Mouse (Mus musculus) neural tube, embryonic 15.5 days (tissue): ENCODE measurements at regions not wholly inside any gene's neighbourhood (a gene's known extent, or its start where the extent isn't known, plus 50 kb on each side); places are given as distances from the start of the nearest gene placed in this dataset.

ENCODE experiments used
- ATAC-seq: fragments of 200-750 bp; cut with Nextera tagmentation; 2 replicates; pipeline ENCODE4 v1.8.0; 2017; ENCODE audit warnings: mild to moderate bottlenecking, moderate TSS enrichment, moderate library complexity; ENCODE audit not compliant: low FRiP score
- H3K27ac ChIP-seq: fragments of 300-500 bp; sonication (generic); replicated peaks from 2 replicates; pipeline ENCODE4 v1.5.1; 2015; ENCODE audit warnings: mild to moderate bottlenecking, inconsistent platforms
- H3K27me3 ChIP-seq: fragments of 300-500 bp; sonication (generic); replicated peaks from 2 replicates; pipeline ENCODE4 v1.6.1; 2015; ENCODE audit warnings: inconsistent platforms
- H3K36me3 ChIP-seq: fragments of 300-500 bp; sonication (generic); 2 replicates; pipeline ENCODE4 v1.6.1; 2015; ENCODE audit warnings: inconsistent platforms
- H3K4me1 ChIP-seq: fragments of 300-500 bp; sonication (generic); 2 replicates; pipeline ENCODE4 v1.6.1; 2015; ENCODE audit warnings: inconsistent platforms
- H3K4me2 ChIP-seq: fragments of 300-500 bp; sonication (generic); 2 replicates; pipeline ENCODE4 v1.6.1; 2015; ENCODE audit warnings: inconsistent platforms, mild to moderate bottlenecking, moderate library complexity
- H3K4me3 ChIP-seq: fragments of 300-500 bp; sonication (generic); replicated peaks from 2 replicates; pipeline ENCODE4 v1.5.1; 2015; ENCODE audit warnings: mild to moderate bottlenecking, inconsistent platforms
- H3K9ac ChIP-seq: fragments of 300-500 bp; sonication (generic); replicated peaks from 2 replicates; pipeline ENCODE4 v1.6.1; 2015; ENCODE audit warnings: mild to moderate bottlenecking, inconsistent platforms
- H3K9me3 ChIP-seq: fragments of 300-500 bp; sonication (generic); replicated peaks from 2 replicates; pipeline ENCODE4 v1.6.1; 2016; ENCODE audit warnings: inconsistent platforms
- WGBS: fragments of 180-500 bp; shearing (Covaris S2); methylation state at CpG from one replicate; pipeline ENCODE4 v1.1.7; 2015; ENCODE audit warnings: mixed read lengths; 5-methylcytosine and 5-hydroxymethylcytosine counted together

DNA sequence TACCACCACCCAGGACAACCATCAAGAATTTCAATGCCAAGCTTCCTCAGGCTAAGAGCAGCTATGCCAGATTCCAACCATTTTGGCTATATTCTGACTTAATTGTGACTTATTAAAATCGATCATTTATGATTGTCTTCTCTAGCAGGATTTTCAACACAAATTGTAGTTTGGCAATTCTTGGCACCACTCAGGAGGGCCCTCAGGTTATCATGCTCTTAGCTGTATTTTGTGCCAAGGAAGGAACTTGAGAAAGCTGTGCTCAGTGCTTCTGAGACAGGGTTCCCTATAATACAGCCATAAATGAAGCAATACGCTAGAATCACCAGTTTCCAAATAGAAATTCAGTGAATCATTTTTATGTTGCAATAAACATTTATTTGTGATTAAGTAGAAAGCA lies 232.7 kb upstream of the Emcn start:
- Histone ChIP-seq H3K27me3 (no peaks in the 10 kb centered on the region), H3K9me3 (no peaks in the 10 kb centered on the region), H3K27ac (no peak overlapping the region), H3K4me2 (no peak overlapping the region), H3K4me3 (no peak overlapping the region), H3K36me3 (no peaks in the 10 kb centered on the region), H3K9ac (no peak overlapping the region), H3K4me1 (no peaks in the 10 kb centered on the region)
- WGBS, result 88% methylated on average over 2 of the region's 2 CpGs
- no peak for ATAC-seq

GRCm38 (mm10) chr3:137109786-137110185 lies 231.1 kb upstream of the Emcn start:
- no peak for ATAC-seq
- Histone ChIP-seq H3K4me2 (no peak overlapping the region), H3K27ac (no peak overlapping the region), H3K27me3 (no peaks in the 10 kb centered on the region), H3K9me3 (no peaks in the 10 kb centered on the region), H3K36me3 (no peaks in the 10 kb centered on the region), H3K4me1 (no peaks in the 10 kb centered on the region), H3K4me3 (no peak overlapping the region), H3K9ac (no peak overlapping the region)
- 92% methylated on average over 9 of the region's 9 CpGs for WGBS

DNA sequence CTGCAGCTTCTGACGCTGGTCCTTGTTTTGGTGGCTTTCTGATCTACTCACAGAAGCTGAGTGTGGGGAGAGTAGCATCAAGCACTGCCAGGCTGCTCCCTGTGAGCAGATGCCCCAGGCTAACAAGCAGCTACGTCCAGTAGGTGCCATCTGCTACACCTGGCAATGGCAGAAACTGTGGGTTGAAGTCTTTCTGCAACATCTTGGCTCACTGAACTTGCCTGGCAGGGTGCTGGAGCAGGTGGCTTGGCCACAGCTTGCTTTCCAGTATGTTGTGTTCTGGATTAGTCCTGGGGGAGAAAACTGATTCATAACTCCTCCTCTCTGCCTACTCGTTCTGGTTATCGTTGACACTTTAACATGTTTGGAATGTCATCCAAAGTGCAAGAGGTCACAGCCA lies 230.4 kb upstream of the Emcn start:
- Histone ChIP-seq H3K27ac (no peak overlapping the region), H3K4me1 (no peaks in the 10 kb centered on the region), H3K27me3 (no peaks in the 10 kb centered on the region), H3K4me3 (no peak overlapping the region), H3K36me3 (no peaks in the 10 kb centered on the region), H3K9ac (no peak overlapping the region), H3K9me3 (no peaks in the 10 kb centered on the region), H3K4me2 (no peak overlapping the region)
- ATAC-seq, result no peak
- WGBS, result 77% methylated on average over 4 of the region's 4 CpGs

DNA sequence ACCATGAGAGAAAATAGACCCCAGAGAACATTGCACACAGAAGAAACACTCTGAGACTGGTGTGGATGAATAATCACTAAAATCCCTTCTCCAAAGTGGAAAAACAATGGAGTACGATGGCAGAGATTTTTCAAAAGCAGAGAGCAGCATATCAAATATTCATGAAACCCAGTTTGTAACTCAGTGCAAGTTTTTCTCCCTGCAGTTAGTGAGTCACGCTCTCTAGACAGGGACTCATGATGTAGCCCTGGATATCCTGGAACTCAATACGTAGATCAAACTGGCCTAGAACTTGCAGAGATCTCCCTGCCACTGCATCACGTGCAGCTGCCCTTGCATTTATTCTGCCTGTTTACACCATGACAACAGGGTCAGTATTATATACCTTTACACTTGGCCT lies 210.9 kb upstream of the Emcn start:
- H3K9me3 ChIP-seq, result no peaks in the 10 kb centered on the region
- no peak overlapping the region for H3K4me2 ChIP-seq
- no peak overlapping the region for H3K27ac ChIP-seq
- H3K9ac ChIP-seq, result no peak overlapping the region
- no peak for ATAC-seq
- H3K36me3 ChIP-seq, result no peaks in the 10 kb centered on the region
- H3K27me3 ChIP-seq, result no peaks in the 10 kb centered on the region
- H3K4me1 ChIP-seq, result no peaks in the 10 kb centered on the region
- no peak overlapping the region for H3K4me3 ChIP-seq
- WGBS, result 87% methylated on average over 4 of the region's 4 CpGs

DNA sequence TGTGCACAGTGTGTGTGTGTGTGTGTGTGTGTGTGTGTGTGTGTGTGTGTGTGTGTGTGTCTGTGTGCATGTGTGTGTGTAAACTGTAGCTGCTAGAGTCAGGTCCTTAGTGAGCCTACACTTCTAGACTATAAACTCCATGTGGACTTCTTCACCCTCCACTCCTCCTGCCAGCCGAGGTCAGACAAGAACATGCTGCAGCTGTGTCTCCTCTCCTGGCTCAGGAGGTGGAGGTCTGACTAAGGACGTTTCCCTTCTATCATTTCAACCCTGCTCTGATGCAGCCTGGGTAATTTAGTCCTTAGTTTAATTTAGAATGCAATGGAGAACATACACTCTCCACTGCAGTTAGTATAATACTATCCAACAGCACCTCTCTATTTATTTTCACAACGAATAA lies 198.8 kb upstream of the Emcn start:
- H3K27me3 ChIP-seq, result no peaks in the 10 kb centered on the region
- H3K36me3 ChIP-seq, result no peaks in the 10 kb centered on the region
- H3K9ac ChIP-seq, result no peak overlapping the region
- no peak overlapping the region for H3K4me3 ChIP-seq
- H3K4me2 ChIP-seq, result no peak overlapping the region
- H3K4me1 ChIP-seq, result no peaks in the 10 kb centered on the region
- no peak for ATAC-seq
- no peaks in the 10 kb centered on the region for H3K9me3 ChIP-seq
- no peak overlapping the region for H3K27ac ChIP-seq
- WGBS, result 74% methylated on average over 3 of the region's 3 CpGs

DNA sequence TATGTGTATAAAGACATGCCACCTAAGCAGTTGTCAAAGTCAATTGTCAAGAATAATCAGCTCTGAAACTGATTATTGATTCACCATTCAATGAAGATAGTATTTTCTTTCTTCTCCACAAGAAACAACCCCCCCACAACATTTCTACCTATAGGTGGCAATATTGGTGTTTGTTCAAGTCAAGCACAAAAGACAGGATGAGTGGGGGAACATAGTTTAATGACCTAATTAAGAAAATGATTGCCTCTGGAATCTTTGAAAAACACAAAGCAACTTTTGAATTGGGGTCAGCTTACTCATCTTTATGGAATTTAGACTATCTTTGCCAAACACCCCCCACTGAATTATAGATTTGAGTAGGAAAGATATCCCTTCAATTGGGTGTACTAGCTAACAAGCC lies 194.8 kb upstream of the Emcn start:
- H3K4me2 ChIP-seq, result no peak overlapping the region
- H3K9ac ChIP-seq, result no peak overlapping the region
- no peak overlapping the region for H3K27ac ChIP-seq
- H3K36me3 ChIP-seq, result no peaks in the 10 kb centered on the region
- no peaks in the 10 kb centered on the region for H3K9me3 ChIP-seq
- H3K4me3 ChIP-seq, result no peak overlapping the region
- ATAC-seq, result no peak
- no peaks in the 10 kb centered on the region for H3K4me1 ChIP-seq
- H3K27me3 ChIP-seq, result no peaks in the 10 kb centered on the region

DNA sequence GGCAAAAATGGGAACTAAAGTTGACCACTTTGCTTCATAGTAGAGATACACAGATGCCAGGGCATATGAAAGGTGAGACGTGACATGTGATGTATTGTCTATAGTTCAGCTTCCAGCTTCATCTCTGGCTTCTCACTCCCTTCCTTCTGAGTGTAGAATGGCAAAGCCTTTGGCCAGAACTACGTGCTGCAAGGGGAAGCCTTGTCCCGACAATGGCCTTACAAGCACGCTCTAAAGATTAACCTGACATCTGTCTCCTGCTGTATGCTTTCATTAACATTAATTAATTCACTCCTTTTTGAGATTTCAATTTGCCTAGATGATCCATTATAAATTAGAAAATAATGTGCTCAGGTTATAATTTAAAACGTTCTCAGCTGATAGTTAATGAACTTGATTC lies 193.5 kb upstream of the Emcn start:
- ATAC-seq, result no peak
- Histone ChIP-seq H3K27ac (no peak overlapping the region), H3K4me1 (no peaks in the 10 kb centered on the region), H3K27me3 (no peaks in the 10 kb centered on the region), H3K36me3 (no peaks in the 10 kb centered on the region), H3K4me3 (no peak overlapping the region), H3K9me3 (no peaks in the 10 kb centered on the region), H3K9ac (no peak overlapping the region), H3K4me2 (no peak overlapping the region)
- 28% methylated on average over 5 of the region's 5 CpGs for WGBS

- 54% methylated on average over 14 of the region's 14 CpGs for whole genome bisulfite sequencing
- H3K4me1 ChIP-seq, result peaks cover 7% of the 10 kb centered on the region; the same call in 1 of the 2 replicates
- ATAC-seq, result no peak
- H3K27ac ChIP-seq, result no peak overlapping the region
- no peak overlapping the region for H3K9ac ChIP-seq
- H3K36me3 ChIP-seq, result no peaks in the 10 kb centered on the region
- no peaks in the 10 kb centered on the region for H3K27me3 ChIP-seq
- H3K9me3 ChIP-seq, result no peaks in the 10 kb centered on the region
- H3K4me3 ChIP-seq, result no peak overlapping the region
- no peak overlapping the region for H3K4me2 ChIP-seq
Measured at GRCm38 (mm10) chr3:137150414-137151010, 190.4 kb upstream of the Emcn start.

- ATAC-seq, result no peak
- no peak overlapping the region for H3K27ac ChIP-seq
- no peak overlapping the region for H3K4me3 ChIP-seq
- H3K27me3 ChIP-seq, result no peaks in the 10 kb centered on the region
- no peaks in the 10 kb centered on the region for H3K36me3 ChIP-seq
- H3K4me2 ChIP-seq, result no peak overlapping the region
- 90% methylated on average over 1 of the region's 1 CpGs for WGBS
- H3K4me1 ChIP-seq, result peaks cover 7% of the 10 kb centered on the region; the same call in 1 of the 2 replicates
- H3K9ac ChIP-seq, result no peak overlapping the region
- no peaks in the 10 kb centered on the region for H3K9me3 ChIP-seq
Measured at GRCm38 (mm10) chr3:137151431-137151830, 189.4 kb upstream of the Emcn start.

- H3K27me3 ChIP-seq, result no peaks in the 10 kb centered on the region
- no peak overlapping the region for H3K4me2 ChIP-seq
- no peaks in the 10 kb centered on the region for H3K36me3 ChIP-seq
- no peak overlapping the region for H3K27ac ChIP-seq
- H3K4me3 ChIP-seq, result no peak overlapping the region
- no peaks in the 10 kb centered on the region for H3K9me3 ChIP-seq
- WGBS, result 52% methylated on average over 6 of the region's 6 CpGs
- no peak overlapping the region for H3K9ac ChIP-seq
- no peak for ATAC-seq
- H3K4me1 ChIP-seq, result peaks cover 7% of the 10 kb centered on the region; the same call in 1 of the 2 replicates
Measured at GRCm38 (mm10) chr3:137153234-137153633, 187.6 kb upstream of the Emcn start.

GRCm38 (mm10) chr3:137154200-137155042 lies 186.4 kb upstream of the Emcn start:
- peaks cover 7% of the 10 kb centered on the region; the same call in 1 of the 2 replicates for H3K4me1 ChIP-seq
- H3K9me3 ChIP-seq, result no peaks in the 10 kb centered on the region
- H3K27ac ChIP-seq, result no peak overlapping the region
- no peak overlapping the region for H3K9ac ChIP-seq
- no peaks in the 10 kb centered on the region for H3K27me3 ChIP-seq
- H3K4me2 ChIP-seq, result no peak overlapping the region
- WGBS, result 20% methylated on average over 9 of the region's 9 CpGs
- H3K4me3 ChIP-seq, result no peak overlapping the region
- H3K36me3 ChIP-seq, result no peaks in the 10 kb centered on the region
- no peak; the same call in 1 of the 2 replicates for ATAC-seq

GRCm38 (mm10) chr3:137155043-137155404 lies 185.8 kb upstream of the Emcn start:
- peaks cover 7% of the 10 kb centered on the region; the same call in 1 of the 2 replicates for H3K4me1 ChIP-seq
- no peak; the same call in 1 of the 2 replicates for ATAC-seq
- H3K27me3 ChIP-seq, result no peaks in the 10 kb centered on the region
- no peak overlapping the region for H3K9ac ChIP-seq
- no peak overlapping the region for H3K4me3 ChIP-seq
- no peak overlapping the region for H3K4me2 ChIP-seq
- no peaks in the 10 kb centered on the region for H3K9me3 ChIP-seq
- WGBS, result 66% methylated on average over 3 of the region's 3 CpGs
- no peak overlapping the region for H3K27ac ChIP-seq
- H3K36me3 ChIP-seq, result no peaks in the 10 kb centered on the region
